Mouse (Mus musculus) thymus, postnatal 0 days (tissue): ENCODE results near the gene Icam4. TPM values are rescaled to one million over a fixed set of nuclear protein-coding genes. Genes with fewer than 3 reads are reported as not detected.

Source experiments
- DNase-seq: peaks from one replicate; pipeline ENCODE4 v3.0.0-alpha.2; 2015; ENCODE audit warnings: low spot score
- polyA plus RNA-seq: library from polyadenylated mRNA; unstranded; fragments of >200 nt; fragmentation: Nextera tagmentation; extraction: Ambion mirVana; gene quantifications from 2 replicates; pipeline ENCODE4 v1.2.1, GENCODE M21; 2015

The Icam4 gene
- polyA plus RNA-seq, 1 experiment from 2014 or later = 0.31 TPM

DNA sequence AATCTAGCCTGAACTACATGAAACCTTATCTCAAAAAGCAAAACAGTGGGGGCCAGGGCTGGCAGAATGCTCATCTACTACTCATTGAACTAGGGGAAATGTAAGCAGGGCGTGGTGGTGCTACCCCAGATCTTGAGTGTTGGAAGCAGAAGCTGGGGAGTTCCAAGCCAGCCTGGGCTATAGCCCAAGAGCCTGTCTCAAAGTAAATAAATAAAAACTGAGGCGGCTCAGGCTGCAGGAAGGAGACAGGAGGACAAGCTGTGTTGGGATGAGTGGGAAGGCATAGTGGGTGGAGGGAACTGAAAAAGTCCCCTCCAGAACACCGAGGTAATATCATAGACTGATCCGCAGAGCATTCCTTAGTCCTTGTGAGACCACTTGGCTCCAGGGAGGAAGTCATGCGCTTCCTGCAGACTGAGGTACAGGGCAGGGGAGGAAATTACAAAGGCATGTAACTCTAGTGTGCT is 17.3 kb upstream of the Icam4 start:
- DNase-seq = no peak

DNA sequence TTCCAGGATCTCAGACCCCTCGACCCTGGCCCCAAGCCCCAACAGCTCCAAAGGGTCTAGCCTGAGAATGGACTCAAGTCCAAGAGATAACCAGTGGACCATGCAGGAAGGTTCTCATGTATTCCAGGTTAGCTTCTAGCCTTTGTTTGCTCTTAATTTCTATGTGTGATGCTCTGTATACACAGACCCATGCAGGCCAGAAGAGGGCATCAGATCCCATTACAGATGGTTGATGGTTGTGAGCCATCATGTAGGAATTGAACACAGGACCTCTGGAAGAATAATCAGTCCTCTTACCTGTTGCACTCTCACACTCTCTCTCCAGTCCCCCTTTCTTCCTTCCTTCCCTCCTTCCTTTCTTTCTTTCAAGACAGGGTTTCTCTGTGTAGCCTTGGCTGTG is 16.8 kb upstream of the Icam4 start:
- no peak for DNase-seq

DNA sequence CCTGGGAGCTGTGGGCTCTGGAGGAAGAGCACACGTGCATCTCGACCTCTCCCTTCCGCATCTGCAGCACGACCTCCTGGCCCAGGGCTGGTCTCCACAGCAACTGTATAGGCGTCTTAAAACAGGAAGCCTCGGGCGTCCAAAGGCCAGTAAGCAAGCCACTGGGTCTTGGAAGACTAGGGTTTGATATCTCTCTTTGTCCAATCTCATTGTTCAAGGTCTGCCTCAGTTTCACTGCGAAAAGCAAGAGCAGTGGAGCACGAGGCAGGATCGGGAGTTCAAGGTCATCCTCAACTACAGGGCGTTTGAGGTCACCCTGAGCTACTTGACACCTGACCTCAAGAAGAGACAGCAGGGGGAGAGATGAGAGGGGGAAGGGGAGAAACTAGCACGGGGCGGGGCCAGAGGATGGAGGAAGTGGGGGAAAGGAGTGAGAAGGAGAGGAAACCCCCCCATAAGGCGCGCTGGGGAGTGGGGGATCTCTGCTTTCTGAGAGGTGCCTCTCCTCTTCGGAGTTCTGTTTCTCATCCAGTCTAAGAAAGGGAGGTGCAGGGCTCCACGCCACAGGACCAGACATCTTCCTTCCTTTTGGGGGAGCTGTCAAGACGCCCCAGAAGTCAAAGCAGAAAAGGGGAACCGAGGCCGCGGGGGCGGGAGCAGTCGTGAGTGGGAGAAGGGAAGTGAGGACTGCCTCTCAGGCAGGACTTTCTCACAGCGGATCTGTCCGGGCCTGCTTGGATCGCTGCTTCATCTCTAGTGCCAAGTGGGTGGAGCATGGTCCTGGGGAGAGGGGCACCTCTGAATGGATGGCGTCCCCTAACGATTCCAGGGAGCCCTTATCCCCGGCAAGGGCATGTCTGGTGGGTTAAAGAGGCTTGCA is 14.2 kb upstream of the Icam4 start:
- peak; percentile 59 for DNase-seq

DNA sequence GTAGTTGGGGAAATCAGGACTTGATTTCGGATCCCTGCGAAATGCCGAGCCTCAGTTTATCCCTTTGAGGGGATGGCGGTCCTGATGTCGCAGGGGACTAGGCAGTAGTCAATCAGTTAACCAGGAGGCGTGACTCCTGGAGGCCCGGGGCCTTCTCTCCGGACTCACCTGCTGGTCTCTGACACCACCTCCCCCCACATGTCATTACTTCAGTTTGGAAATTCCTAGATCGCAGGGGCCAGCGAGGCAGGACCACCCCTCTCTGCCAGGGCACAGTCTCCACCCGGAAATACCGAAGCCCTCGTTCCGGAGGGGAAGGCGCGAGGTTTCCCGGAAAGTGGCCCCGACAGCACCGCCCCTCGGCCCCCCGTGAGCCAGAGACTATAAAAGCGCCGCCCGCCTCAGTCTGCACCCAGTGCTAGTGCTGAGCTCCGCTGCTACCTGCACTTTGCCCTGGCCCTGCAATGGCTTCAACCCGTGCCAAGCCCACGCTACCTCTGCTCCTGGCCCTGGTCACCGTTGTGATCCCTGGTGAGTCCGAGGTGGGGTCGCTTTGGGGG is 13.5 kb upstream of the Icam4 start, which contains the start of gene Icam1:
Gene Icam1 (plus strand): TSS at position 415 of the 560 bp plus-strand sequence.
- peak; percentile 85 for DNase-seq

DNA sequence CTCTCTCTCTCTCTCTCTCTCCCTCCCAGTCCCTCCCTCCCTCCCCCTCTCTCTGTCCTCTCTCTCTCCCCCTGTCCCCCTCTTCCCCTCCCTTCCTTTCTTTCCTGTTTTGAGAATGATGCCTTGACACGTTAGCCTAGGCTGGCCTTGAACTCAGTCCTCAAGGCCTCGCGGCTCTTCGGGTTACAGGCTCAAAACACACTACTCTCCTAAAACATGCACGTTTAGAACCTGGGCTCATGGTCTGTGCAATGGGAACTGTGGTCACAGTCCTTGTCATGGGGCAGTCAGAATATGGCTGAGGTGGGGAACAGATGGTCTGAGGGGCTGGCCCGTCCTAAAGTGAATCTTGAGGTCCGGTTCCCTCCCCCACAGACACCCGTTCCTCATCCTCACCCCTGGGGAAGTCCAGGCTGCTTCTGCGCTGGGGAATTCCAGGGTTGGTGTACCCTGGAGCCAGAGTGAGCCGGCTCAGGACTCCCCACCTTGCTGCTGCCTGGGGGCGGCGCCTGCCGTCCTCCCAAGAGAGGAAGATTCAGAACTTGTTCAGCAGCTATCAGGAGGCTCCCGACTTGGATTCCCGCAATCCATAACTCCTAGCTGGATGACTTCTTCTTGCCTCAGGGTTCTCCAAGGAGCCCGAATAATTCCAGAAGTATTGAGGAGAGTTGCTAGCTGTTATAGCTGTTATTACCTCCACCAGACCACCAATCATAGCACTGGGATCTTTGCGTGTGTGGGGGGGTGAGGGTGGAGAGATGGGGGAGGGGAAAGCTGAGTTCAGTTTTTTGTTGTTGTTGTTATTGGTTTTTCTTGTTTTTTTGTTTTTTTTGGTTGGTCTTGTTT is 12.6 kb upstream of the Icam4 start:
- DNase-seq = no peak

DNA sequence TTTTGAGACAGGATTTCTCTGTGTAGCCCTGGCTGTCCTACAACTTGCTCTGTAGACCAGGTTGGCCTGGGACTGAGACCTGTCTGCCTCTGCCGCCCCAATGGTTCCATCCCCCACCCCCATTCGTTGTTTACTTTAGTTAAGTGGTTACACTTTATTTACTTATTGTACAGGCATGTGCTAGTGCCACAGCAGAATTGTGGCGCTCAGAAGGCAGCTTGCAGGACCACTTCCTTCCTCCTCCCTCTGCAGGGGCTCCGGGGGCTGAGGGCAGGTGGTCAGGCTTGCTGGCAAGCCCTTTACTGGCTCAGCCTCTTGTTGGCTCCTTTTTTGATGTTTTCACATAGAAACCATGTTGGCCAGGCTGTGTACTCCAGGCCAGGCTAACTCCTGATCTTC is 12.0 kb upstream of the Icam4 start:
- DNase-seq = no peak

DNA sequence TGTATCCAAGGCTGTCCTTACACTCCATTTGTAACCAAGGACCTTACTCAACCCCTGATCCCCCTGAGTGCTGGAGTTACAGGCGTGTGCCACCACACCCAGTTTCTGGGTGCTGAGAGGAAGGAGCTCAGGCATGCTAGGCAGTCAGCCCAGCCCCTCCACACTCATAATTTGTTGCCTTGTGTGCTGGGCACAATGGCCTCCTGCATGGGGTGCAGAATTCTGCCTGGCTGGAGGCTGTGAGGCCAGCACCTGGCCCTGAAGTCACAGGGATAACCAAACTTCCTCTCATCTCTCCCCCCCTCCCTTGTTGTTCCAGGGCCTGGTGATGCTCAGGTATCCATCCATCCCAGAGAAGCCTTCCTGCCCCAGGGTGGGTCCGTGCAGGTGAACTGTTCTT is 10.6 kb upstream of the Icam4 start:
- no peak for DNase-seq

DNA sequence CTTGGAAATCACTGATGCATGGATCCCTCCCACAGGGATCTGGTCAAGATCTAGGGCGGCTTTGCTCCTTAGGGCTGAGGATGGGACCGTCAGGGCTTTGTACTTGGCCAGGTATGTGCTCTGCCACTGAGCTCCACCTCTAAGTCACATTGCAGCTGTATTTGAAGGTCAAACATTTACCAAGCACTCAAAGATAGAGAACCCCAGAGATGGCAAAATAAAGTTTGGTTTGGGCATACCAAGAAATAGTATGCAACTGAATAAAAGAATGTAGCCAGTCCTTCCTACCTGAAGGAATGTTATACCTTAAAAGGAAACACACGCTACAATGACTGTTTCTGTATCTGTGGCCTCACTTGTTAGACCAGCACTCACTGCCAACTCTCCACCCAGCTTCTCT is 7.8 kb upstream of the Icam4 start:
- DNase-seq = no peak

DNA sequence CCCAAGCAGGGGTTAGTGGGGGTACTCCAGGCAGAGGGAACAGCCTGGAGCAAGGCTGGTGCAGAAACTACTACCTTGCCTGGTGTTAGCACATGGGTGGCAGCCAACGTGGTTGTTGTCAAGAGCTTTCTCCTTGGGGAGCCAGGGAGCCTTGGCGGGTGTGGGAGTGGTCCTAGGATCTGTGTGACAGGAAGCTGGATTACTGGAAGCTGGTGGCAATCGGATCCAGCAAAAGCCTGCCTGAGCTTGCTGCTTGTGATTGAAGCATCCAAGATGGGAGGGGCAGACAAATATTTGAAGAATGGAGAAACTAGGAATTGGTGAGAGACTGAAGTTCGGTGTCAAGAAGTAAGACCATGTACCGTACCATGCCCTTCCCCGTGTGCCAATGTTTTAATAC is 6.9 kb upstream of the Icam4 start:
- DNase-seq = no peak

DNA sequence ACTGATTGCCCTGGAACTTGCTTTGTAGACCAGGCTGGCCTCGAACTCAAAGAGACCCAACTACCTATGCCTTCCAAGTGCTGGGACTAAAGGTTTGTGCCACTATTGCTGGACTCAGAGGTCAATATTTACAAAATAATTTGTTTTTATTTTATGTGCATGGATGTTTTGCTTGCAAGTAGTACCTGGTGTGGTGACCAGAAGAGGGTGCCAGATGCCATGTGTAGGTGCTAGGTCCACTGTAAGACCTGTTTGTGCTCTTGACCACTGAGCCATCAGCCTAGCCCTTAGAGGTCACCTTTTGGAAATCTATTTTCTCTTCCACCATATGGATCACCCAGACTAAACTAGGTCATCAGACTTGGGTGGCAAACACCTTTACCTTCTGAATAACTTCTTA is 6.4 kb upstream of the Icam4 start:
- no peak for DNase-seq

DNA sequence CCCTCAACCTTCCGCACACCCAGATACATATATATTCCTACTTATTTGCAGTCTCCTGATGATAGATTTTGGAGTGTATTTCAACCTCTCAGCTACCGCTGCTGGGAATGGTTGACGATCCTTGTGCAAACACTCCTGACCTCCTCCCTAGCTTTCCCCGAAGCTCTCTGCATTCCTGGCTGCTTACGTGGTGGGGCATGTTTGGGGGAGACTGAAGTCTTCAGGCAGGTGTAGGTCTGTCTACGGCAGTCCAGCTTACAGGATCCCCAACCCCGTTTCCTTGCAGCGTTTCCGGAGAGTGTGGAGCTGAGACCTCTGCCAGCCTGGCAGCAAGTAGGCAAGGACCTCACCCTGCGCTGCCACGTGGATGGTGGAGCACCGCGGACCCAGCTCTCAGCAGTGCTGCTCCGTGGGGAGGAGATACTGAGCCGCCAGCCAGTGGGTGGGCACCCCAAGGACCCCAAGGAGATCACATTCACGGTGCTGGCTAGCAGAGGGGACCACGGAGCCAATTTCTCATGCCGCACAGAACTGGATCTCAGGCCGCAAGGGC is 3.8 kb upstream of the Icam4 start:
- DNase-seq = no peak

DNA sequence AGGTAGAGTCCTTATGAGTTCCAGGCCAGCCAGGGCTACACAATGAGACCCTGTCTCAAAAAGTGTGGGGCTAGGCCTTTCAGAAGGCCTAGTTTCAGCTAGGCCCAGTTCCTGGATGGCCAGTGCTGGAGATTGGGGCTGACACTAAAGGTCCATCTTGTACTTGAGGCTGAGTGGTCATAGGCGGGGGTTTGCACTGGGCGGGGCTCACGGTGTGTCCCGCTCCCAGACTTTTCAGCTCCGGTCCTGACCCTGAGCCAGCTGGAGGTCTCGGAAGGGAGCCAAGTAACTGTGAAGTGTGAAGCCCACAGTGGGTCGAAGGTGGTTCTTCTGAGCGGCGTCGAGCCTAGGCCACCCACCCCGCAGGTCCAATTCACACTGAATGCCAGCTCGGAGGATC is 2.3 kb upstream of the Icam4 start:
- DNase-seq = no peak

DNA sequence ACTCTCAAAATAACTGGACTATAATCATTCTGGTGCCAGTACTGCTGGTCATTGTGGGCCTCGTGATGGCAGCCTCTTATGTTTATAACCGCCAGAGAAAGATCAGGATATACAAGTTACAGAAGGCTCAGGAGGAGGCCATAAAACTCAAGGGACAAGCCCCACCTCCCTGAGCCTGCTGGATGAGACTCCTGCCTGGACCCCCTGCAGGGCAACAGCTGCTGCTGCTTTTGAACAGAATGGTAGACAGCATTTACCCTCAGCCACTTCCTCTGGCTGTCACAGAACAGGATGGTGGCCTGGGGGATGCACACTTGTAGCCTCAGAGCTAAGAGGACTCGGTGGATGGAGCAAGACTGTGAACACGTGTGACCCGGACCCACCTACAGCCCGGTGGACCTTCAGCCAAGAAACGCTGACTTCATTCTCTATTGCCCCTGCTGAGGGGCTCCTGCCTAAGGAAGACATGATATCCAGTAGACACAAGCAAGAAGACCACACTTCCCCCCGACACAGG is 1.3 kb upstream of the Icam4 start:
- DNase-seq = no peak

DNA sequence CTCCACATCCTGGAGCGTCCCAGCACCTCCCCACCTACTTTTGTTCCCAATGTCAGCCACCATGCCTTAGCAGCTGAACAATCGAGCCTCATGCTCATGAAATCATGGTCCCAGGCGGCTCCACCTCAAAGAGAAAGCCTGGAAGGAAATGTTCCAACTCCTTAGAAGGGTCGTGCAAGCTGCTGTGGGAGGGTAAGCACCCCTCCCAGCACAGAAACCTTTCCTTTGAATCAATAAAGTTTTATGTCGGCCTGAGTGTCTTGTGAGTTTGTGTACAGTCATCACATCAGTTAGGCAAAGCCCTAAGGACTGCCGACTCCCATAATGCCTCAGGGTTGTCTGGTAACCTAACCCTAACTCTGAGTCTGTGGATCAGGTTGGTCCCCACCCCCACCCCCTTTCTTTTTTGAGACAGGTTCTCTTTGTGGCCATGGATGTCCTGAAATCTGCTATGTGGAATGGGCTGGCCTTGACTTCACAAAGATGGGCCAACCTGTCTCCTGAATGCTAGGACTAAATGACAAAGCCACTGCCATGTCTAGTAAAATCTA is 538 bp upstream of the Icam4 start:
- no peak for DNase-seq

DNA sequence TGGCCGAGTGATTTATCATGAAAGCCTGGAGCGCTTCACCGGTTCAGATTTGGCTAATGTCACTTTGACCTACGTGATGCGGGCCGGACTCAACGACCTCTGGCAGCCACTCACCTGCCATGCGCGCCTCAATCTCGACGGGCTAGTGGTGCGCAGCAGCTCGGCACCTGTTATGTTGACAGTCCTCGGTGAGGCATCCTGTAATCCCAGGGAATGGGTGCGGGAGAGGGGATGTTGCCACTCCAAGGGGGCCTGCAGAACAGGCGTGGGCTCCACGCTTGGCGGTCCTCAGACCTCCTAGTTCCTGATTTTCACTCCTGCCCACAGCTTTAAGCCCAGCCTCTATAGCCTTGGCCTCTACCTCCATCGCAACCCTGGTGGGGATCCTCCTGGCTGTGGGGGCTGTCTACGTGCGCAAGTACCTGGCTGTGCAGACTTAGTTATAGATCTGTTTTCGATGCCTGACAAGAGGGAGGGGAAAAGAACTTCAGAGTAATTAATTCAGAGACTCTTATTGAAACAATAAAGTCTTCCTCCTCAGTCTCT is 955 bp downstream of the Icam4 start:
- peak; percentile 18 for DNase-seq

DNA sequence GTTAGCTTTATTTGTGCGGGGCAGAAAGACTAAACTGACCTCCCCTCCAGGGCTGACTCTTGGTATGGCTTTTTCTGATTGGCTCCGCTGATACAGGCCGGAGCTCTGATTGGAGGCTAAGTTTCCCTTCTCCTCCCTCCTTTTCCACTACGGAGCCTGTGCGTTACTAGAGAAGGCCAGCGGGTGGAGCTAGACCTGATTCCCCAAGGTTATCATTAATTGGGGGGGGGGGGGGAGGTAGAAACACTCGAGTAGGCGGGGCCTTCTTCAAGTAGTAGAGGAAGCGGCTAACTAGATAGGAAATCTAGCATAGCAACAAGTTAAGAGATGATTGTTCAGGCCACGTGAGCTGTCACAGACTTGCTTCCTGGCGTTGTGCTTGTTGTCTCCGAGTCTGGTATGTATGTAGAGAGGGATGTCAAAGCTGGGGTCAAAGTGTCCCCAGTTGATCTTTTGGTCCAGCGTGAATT is 1.6 kb downstream of the Icam4 start:
- DNase-seq = peak; percentile 92

DNA sequence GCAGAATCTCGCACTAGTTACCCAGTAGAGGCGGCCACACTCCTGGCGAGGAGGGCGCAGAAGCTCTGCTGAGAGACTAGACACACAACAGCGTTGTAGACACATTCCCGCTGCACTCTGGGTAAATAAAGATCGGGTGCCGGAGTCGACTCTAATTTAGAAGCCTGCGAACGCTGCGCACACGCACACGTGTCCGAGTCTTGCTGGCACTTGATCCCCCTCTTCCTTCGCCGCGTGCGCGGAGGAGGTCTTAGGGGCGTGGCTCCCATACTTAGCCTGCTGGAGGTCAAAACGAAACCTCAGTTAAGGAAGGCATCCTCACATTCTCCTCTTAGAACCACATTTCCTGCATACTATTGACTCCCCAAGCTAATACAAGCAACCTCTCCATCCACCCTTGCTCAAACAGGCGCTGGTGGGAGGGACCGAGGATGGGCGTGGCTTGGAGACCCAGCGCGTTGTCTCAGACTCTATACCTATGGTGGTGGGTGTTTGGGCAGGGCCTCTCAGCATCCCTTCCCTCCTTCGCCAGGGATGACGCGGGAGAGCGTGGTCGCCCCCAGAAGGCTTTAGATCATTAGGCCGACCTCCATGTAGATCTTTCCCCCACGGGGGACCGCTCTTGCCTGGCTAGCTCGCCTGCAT is 2.2 kb downstream of the Icam4 start:
- DNase-seq = peak; percentile 50

DNA sequence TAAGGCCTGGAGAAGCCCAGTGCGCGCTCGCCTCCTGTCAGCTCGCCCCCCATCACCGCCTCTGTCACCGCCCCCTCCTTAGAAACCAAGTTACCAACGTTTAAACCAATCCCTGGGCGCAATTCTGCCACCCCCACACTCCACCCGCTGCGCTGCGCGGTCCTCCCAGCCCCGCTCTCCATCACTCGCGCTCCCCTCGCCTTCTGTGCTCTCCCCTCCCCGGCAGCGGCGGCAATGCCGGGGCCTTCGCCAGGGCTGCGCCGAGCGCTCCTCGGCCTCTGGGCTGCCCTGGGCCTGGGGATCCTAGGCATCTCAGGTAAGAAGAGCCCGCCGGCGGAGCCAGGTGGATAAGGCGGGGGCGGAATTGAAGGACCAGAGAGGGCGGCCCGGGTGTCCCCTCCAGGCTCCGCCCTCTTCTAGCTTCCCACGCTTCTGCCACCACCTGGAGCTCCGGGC is 2.8 kb downstream of the Icam4 start, which contains the start of gene Icam5:
Gene Icam5 (plus strand): TSS at position 178 of the 456 bp plus-strand sequence.
- DNase-seq = peak; percentile 19

DNA sequence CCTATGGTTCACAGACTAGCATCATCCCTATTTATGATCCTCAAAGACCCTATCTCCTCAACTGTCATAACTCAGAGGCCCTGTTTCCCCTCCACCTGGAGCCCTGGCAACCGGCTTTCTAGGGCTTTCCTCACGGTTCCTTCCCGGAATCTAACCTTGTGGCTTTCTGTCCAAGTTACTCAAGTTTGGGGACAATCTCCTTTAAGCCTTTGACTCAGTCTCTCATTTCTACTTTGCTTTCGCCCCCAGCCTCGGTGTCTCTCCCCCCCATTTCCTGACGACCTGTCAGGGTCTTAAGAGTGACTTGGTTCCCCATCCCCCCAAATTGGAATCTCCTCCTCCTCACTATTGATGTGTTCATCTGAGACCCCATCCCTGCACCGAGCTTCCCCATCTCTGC is 3.3 kb downstream of the Icam4 start:
- DNase-seq = no peak

DNA sequence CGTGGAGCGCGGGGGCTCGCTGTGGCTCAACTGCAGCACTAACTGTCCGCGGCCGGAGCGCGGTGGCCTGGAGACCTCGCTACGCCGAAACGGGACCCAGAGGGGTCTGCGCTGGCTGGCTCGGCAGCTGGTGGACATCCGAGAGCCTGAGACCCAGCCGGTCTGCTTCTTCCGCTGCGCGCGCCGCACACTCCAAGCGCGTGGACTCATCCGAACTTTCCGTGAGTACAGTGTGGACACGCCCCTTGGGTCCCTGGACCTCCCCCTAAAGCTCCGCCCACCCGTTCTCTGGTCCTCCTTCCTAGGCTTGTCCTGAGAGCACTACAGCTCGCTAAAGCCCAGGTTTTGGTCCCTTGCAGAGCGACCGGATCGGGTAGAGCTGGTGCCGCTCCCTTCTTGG is 4.0 kb downstream of the Icam4 start:
- peak; percentile 66 for DNase-seq
